Mouse (Mus musculus) midbrain, embryonic 10.5 days (tissue): ENCODE data around the gene Chid1. TPM values are rescaled to one million over a fixed set of nuclear protein-coding genes. Genes with fewer than 3 reads are reported as not detected.
A peak's percentile ranks its signal among the peaks of the same experiment; 100 is the strongest.

Source experiments
- DNase-seq: peaks from one replicate; pipeline ENCODE4 v3.0.0-alpha.2; 2017; ENCODE audit warnings: low spot score
- H3K27ac ChIP-seq: fragments of 300-500 bp; sonication (generic); replicated peaks from 2 replicates; pipeline ENCODE4 v1.5.1; 2016; ENCODE audit warnings: mild to moderate bottlenecking
- H3K27me3 ChIP-seq: fragments of 300-500 bp; sonication (generic); 2 replicates; pipeline ENCODE4 v1.6.1; 2016; ENCODE audit warnings: low read depth, mild to moderate bottlenecking; ENCODE audit not compliant: poor library complexity, severe bottlenecking
- H3K36me3 ChIP-seq: fragments of 300-500 bp; sonication (generic); 2 replicates; pipeline ENCODE4 v1.6.1; 2016; ENCODE audit warnings: mild to moderate bottlenecking, moderate library complexity
- H3K4me1 ChIP-seq: fragments of 300-500 bp; sonication (generic); 2 replicates; pipeline ENCODE4 v1.6.1; 2016
- H3K4me3 ChIP-seq: fragments of 300-500 bp; sonication (generic); 2 replicates; pipeline ENCODE4 v1.5.1; 2016; ENCODE audit warnings: mild to moderate bottlenecking, moderate library complexity
- H3K9me3 ChIP-seq: fragments of 300-500 bp; sonication (generic); replicated peaks from 2 replicates; pipeline ENCODE4 v1.6.1; 2016; ENCODE audit warnings: mild to moderate bottlenecking
- WGBS: fragments of 180-500 bp; shearing (Covaris S2); methylation state at CpG from one replicate; pipeline ENCODE4 v1.1.7; 2016; 5-methylcytosine and 5-hydroxymethylcytosine counted together
- polyA plus RNA-seq: library from polyadenylated mRNA; unstranded; fragments of >200 nt; fragmentation: Nextera tagmentation; extraction: Ambion mirVana; gene quantifications from 2 replicates; pipeline ENCODE4 v1.2.1, GENCODE M21; 2016

Chid1 gene
- polyA plus RNA-seq, 1 experiment from 2014 or later = 25.0 TPM

GRCm38 (mm10) chr7:141544654-141545053, 5.0 kb upstream of the Chid1 start:
- WGBS = 86% methylated on average over 4 of the region's 4 CpGs
- H3K4me3 ChIP-seq = no peak overlapping the region

GRCm38 (mm10) chr7:141542588-141542987, 2.9 kb upstream of the Chid1 start:
- Histone ChIP-seq H3K36me3 (no peaks in the 10 kb centered on the region), H3K4me1 (peaks cover 23% of the 10 kb centered on the region), H3K4me3 (no peak overlapping the region), H3K27me3 (peaks cover 9% of the 10 kb centered on the region; the same call in 1 of the 2 replicates), H3K9me3 (no peaks in the 10 kb centered on the region), H3K27ac (no peak overlapping the region)
- no peak for DNase-seq
- 94% methylated on average over 2 of the region's 2 CpGs for WGBS

More at GRCm38 (mm10) chr7:141544654-141545053, 5.0 kb upstream of the Chid1 start:
- Histone ChIP-seq H3K27ac (no peak overlapping the region), H3K27me3 (peaks cover 9% of the 10 kb centered on the region; the same call in 1 of the 2 replicates), H3K4me1 (peaks cover 10% of the 10 kb centered on the region), H3K36me3 (no peaks in the 10 kb centered on the region), H3K9me3 (no peaks in the 10 kb centered on the region)
- no peak for DNase-seq

- Histone ChIP-seq H3K4me1 (peaks cover 23% of the 10 kb centered on the region), H3K9me3 (no peaks in the 10 kb centered on the region), H3K4me3 (no peak overlapping the region), H3K27ac (no peak overlapping the region), H3K36me3 (no peaks in the 10 kb centered on the region), H3K27me3 (peaks cover 9% of the 10 kb centered on the region; the same call in 1 of the 2 replicates)
- 76% methylated on average over 4 of the region's 4 CpGs for WGBS
- no peak for DNase-seq
Measured at GRCm38 (mm10) chr7:141541681-141542080, 2.0 kb upstream of the Chid1 start.

- 63% methylated on average over 13 of the region's 13 CpGs for WGBS
Measured at GRCm38 (mm10) chr7:141540312-141541081, 840 bp upstream of the Chid1 start.

GRCm38 (mm10) chr7:141538852-141539555, 653 bp downstream of the Chid1 start:
- peak overlapping the region; percentile 87 for H3K27ac ChIP-seq
- no peak for DNase-seq
- peaks cover 9% of the 10 kb centered on the region; the same call in 1 of the 2 replicates for H3K27me3 ChIP-seq
- 25% methylated on average over 18 of the region's 18 CpGs for WGBS
- peaks cover 23% of the 10 kb centered on the region for H3K4me1 ChIP-seq
- no peaks in the 10 kb centered on the region for H3K9me3 ChIP-seq
- H3K36me3 ChIP-seq = no peaks in the 10 kb centered on the region
- H3K4me3 ChIP-seq = peak overlapping the region; percentile 72

More at GRCm38 (mm10) chr7:141540312-141541081, 840 bp upstream of the Chid1 start:
- H3K27ac ChIP-seq = peak overlapping the region; percentile 87
- H3K4me1 ChIP-seq = peaks cover 23% of the 10 kb centered on the region
- H3K36me3 ChIP-seq = no peaks in the 10 kb centered on the region
- no peaks in the 10 kb centered on the region for H3K9me3 ChIP-seq
- peak overlapping the region; percentile 72 for H3K4me3 ChIP-seq
- peaks cover 9% of the 10 kb centered on the region; the same call in 1 of the 2 replicates for H3K27me3 ChIP-seq
- DNase-seq = no peak

- Histone ChIP-seq H3K36me3 (peaks cover 5% of the 10 kb centered on the region; the same call in 1 of the 2 replicates), H3K27me3 (peaks cover 3% of the 10 kb centered on the region; the same call in 1 of the 2 replicates), H3K9me3 (no peaks in the 10 kb centered on the region), H3K4me3 (no peak overlapping the region), H3K27ac (no peak overlapping the region), H3K4me1 (peaks cover 20% of the 10 kb centered on the region)
- DNase-seq = no peak
- 89% methylated on average over 1 of the region's 1 CpGs for WGBS
Measured at GRCm38 (mm10) chr7:141535570-141535969, 4.1 kb downstream of the Chid1 start.

GRCm38 (mm10) chr7:141525580-141525925, 14.1 kb downstream of the Chid1 start:
- Histone ChIP-seq H3K4me3 (no peak overlapping the region), H3K27ac (no peak overlapping the region), H3K36me3 (peaks cover 42% of the 10 kb centered on the region), H3K4me1 (no peaks in the 10 kb centered on the region), H3K9me3 (no peaks in the 10 kb centered on the region), H3K27me3 (no peaks in the 10 kb centered on the region)
- no peak for DNase-seq
- WGBS = 86% methylated on average over 4 of the region's 4 CpGs

GRCm38 (mm10) chr7:141524760-141525579, 14.7 kb downstream of the Chid1 start:
- Histone ChIP-seq H3K9me3 (no peaks in the 10 kb centered on the region), H3K27ac (no peak overlapping the region), H3K4me3 (no peak overlapping the region), H3K27me3 (no peaks in the 10 kb centered on the region), H3K36me3 (peaks cover 37% of the 10 kb centered on the region), H3K4me1 (no peaks in the 10 kb centered on the region)
- 64% methylated on average over 6 of the region's 6 CpGs for WGBS
- DNase-seq = peak; percentile 70

GRCm38 (mm10) chr7:141524271-141524670, 15.4 kb downstream of the Chid1 start:
- Histone ChIP-seq H3K4me3 (no peak overlapping the region), H3K27ac (no peak overlapping the region; the same call in 1 of the 2 replicates), H3K9me3 (no peaks in the 10 kb centered on the region), H3K27me3 (no peaks in the 10 kb centered on the region), H3K36me3 (peaks cover 30% of the 10 kb centered on the region), H3K4me1 (no peaks in the 10 kb centered on the region)
- 91% methylated on average over 4 of the region's 4 CpGs for WGBS
- DNase-seq = no peak

GRCm38 (mm10) chr7:141523007-141523406, 16.6 kb downstream of the Chid1 start:
- Histone ChIP-seq H3K9me3 (no peaks in the 10 kb centered on the region), H3K4me3 (no peak overlapping the region), H3K27ac (no peak overlapping the region), H3K36me3 (peaks cover 18% of the 10 kb centered on the region), H3K27me3 (no peaks in the 10 kb centered on the region), H3K4me1 (no peaks in the 10 kb centered on the region)
- 49% methylated on average over 4 of the region's 4 CpGs for WGBS
- no peak for DNase-seq

GRCm38 (mm10) chr7:141519795-141520194, 19.9 kb downstream of the Chid1 start:
- Histone ChIP-seq H3K36me3 (peaks cover 26% of the 10 kb centered on the region), H3K4me3 (no peak overlapping the region), H3K27ac (no peak overlapping the region), H3K27me3 (no peaks in the 10 kb centered on the region), H3K9me3 (no peaks in the 10 kb centered on the region), H3K4me1 (no peaks in the 10 kb centered on the region)
- no peak for DNase-seq
- WGBS = 73% methylated on average over 1 of the region's 1 CpGs

GRCm38 (mm10) chr7:141518926-141519325, 20.7 kb downstream of the Chid1 start:
- H3K9me3 ChIP-seq = no peaks in the 10 kb centered on the region
- no peak overlapping the region for H3K27ac ChIP-seq
- no peaks in the 10 kb centered on the region for H3K27me3 ChIP-seq
- DNase-seq = no peak
- H3K4me3 ChIP-seq = no peak overlapping the region
- peaks cover 29% of the 10 kb centered on the region for H3K36me3 ChIP-seq
- 93% methylated on average over 3 of the region's 3 CpGs for WGBS
- no peaks in the 10 kb centered on the region for H3K4me1 ChIP-seq
